Mouse (Mus musculus) retina, postnatal 1 day (tissue): ENCODE results near the gene Robo4.

Experiments used
- DNase-seq: peaks from one replicate; pipeline ENCODE4 v3.0.0-alpha.2; 2012

Robo4 gene

GRCm38 (mm10) chr9:37401802-37402201, at the start of gene Robo4:
Robo4 (plus strand) TSS chr9:37401897.
- DNase-seq = no peak

GRCm38 (mm10) chr9:37354485-37354884, 47.2 kb upstream of the Robo4 start:
- DNase-seq = no peak

GRCm38 (mm10) chr9:37358713-37359330, 42.9 kb upstream of the Robo4 start:
- DNase-seq = peak; percentile 31

- DNase-seq = peak; percentile 55
These were observed 42.1 kb upstream of the Robo4 start for GRCm38 (mm10) chr9:37359331-37360220.

GRCm38 (mm10) chr9:37362084-37362483, 39.6 kb upstream of the Robo4 start:
- no peak for DNase-seq

GRCm38 (mm10) chr9:37362881-37363280, 38.8 kb upstream of the Robo4 start:
- no peak for DNase-seq

GRCm38 (mm10) chr9:37363551-37363950, 38.1 kb upstream of the Robo4 start:
- DNase-seq = no peak

GRCm38 (mm10) chr9:37364392-37364791, 37.3 kb upstream of the Robo4 start:
- no peak for DNase-seq

- no peak for DNase-seq
These were observed 36.0 kb upstream of the Robo4 start for GRCm38 (mm10) chr9:37365706-37366105.

GRCm38 (mm10) chr9:37367301-37368080, 34.2 kb upstream of the Robo4 start, which contains the start of gene Hepacam:
Hepacam (plus strand) TSS chr9:37367351.
- no peak for DNase-seq

- no peak for DNase-seq
These were observed 33.4 kb upstream of the Robo4 start for GRCm38 (mm10) chr9:37368081-37368830.

GRCm38 (mm10) chr9:37368860-37369259, 32.8 kb upstream of the Robo4 start:
- DNase-seq = no peak

GRCm38 (mm10) chr9:37371232-37371801, 30.4 kb upstream of the Robo4 start:
- DNase-seq = no peak

- DNase-seq = no peak
These were observed 26.0 kb upstream of the Robo4 start for GRCm38 (mm10) chr9:37375718-37376117.

GRCm38 (mm10) chr9:37383161-37383560, 18.5 kb upstream of the Robo4 start:
- no peak for DNase-seq

GRCm38 (mm10) chr9:37384284-37385182, 17.2 kb upstream of the Robo4 start:
- DNase-seq = peak; percentile 67

GRCm38 (mm10) chr9:37390891-37391290, 10.8 kb upstream of the Robo4 start:
- DNase-seq = no peak

- no peak for DNase-seq
These were observed 9.6 kb upstream of the Robo4 start for GRCm38 (mm10) chr9:37392071-37392470.

GRCm38 (mm10) chr9:37393482-37394131, 8.1 kb upstream of the Robo4 start:
- no peak for DNase-seq

- DNase-seq = peak; percentile 16
These were observed 1.1 kb upstream of the Robo4 start for GRCm38 (mm10) chr9:37400585-37400984.

GRCm38 (mm10) chr9:37402501-37402900, 804 bp downstream of the Robo4 start:
- DNase-seq = no peak
